Mouse (Mus musculus) common myeloid progenitor, adult 5-6 weeks (primary cell): ENCODE data around the gene Rpa2. TPM values are rescaled to one million over a fixed set of nuclear protein-coding genes. Genes with fewer than 3 reads are reported as not detected.

Experiments
- ATAC-seq: replicated peaks from 2 replicates; pipeline ENCODE4 v1.8.0; 2016; ENCODE audit warnings: low read depth, mild to moderate bottlenecking, moderate TSS enrichment, inconsistent platforms; ENCODE audit not compliant: poor library complexity, severe bottlenecking
- total RNA-seq: library from RNA; stranded (forward); fragments of 200-1000, 187-1606 nt; gene quantifications from 2 replicates; pipeline ENCODE4 v1.2.3, GENCODE M21; 2017

Gene Rpa2
- total RNA-seq, 1 experiment from 2014 or later = 52.9 TPM

- ATAC-seq = no peak
Observed at GRCm38 (mm10) chr4:132799845-132800244, 31.7 kb downstream of the Rpa2 start.

- ATAC-seq = peak; percentile 24; the same call in 1 of the 2 replicates
Observed at GRCm38 (mm10) chr4:132801176-132802077, 33.3 kb downstream of the Rpa2 start.

GRCm38 (mm10) chr4:132802171-132802637 is 34.1 kb downstream of the Rpa2 start:
- ATAC-seq = peak; percentile 54

GRCm38 (mm10) chr4:132803212-132803611 is 35.1 kb downstream of the Rpa2 start:
- no peak for ATAC-seq

GRCm38 (mm10) chr4:132803876-132804275 is 35.7 kb downstream of the Rpa2 start:
- ATAC-seq = no peak

- ATAC-seq = peak; percentile 61
Observed at GRCm38 (mm10) chr4:132804331-132804730, 36.2 kb downstream of the Rpa2 start.

- ATAC-seq = no peak
Observed at GRCm38 (mm10) chr4:132805146-132805545, 37.0 kb downstream of the Rpa2 start.

- no peak for ATAC-seq
Observed at GRCm38 (mm10) chr4:132805599-132806197, 37.6 kb downstream of the Rpa2 start.

- ATAC-seq = no peak
Observed at GRCm38 (mm10) chr4:132806620-132807191, 38.6 kb downstream of the Rpa2 start.

GRCm38 (mm10) chr4:132807771-132808641 is 39.9 kb downstream of the Rpa2 start:
- ATAC-seq = peak; percentile 70

- ATAC-seq = peak; percentile 57
Observed at GRCm38 (mm10) chr4:132809621-132810020, 41.5 kb downstream of the Rpa2 start.

GRCm38 (mm10) chr4:132816404-132816803 is 48.3 kb downstream of the Rpa2 start:
- peak; percentile 62; the same call in 1 of the 2 replicates for ATAC-seq

- ATAC-seq = no peak
Observed at GRCm38 (mm10) chr4:132816855-132817254, 48.7 kb downstream of the Rpa2 start.

GRCm38 (mm10) chr4:132818442-132818841 is 50.3 kb downstream of the Rpa2 start:
- no peak for ATAC-seq

GRCm38 (mm10) chr4:132823614-132824366 is 55.7 kb downstream of the Rpa2 start:
- ATAC-seq = peak; percentile 92
